Mouse (Mus musculus): Measurements from ENCODE around the gene Gm8356. TPM values are rescaled to one million over a fixed set of nuclear protein-coding genes. Genes with fewer than 3 reads are reported as not detected.
"Not testable (repeated sequence)": the region's sequence is repeated elsewhere in the genome, so short reads cannot be mapped to it uniquely, and the experiment has no call there.

Gm8356 gene
- not detected in 2 replicates for polyA plus RNA-seq (2011; ENCODE audit: insufficient read length, low read depth, missing spikeins)

- H3K27ac ChIP-seq (ENCODE audit: insufficient read depth, low read length); H3K4me3 ChIP-seq (ENCODE audit: insufficient read depth, low read length); H3K4me1 ChIP-seq (ENCODE audit: control insufficient read depth, insufficient read depth, low read length): not testable (repeated sequence)
These were observed at the start of gene Gm8356 for GRCm38 (mm10) chr14:6537190-6537589. Gene Gm8356, minus strand, starts transcription at chr14:6537290.

GRCm38 (mm10) chr14:6486331-6486730 lies 50.8 kb downstream of the Gm8356 start:
- H3K4me3 ChIP-seq (ENCODE audit: insufficient read depth, low read length); H3K27ac ChIP-seq (ENCODE audit: insufficient read depth, low read length); H3K4me1 ChIP-seq (ENCODE audit: control insufficient read depth, insufficient read depth, low read length): not testable (repeated sequence)

DNA sequence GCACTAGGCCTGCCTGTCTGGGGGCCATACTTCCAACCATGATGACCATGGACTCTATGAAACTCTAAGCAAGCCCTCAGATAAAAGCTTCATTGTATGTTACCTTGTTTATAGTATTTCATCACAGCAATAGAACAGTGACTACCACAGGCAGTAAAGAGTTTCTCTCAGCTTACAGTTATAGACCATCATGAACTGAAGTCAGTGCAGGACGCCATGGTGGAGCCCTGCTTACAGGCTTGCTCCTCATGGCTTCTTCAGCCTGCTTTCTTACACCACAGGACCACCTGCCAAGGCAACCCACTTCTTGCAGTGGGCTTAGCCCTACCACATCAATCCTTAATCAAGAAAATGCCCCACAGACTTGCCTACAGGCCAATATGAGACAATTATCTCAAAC lies 51.5 kb downstream of the Gm8356 start:
- not testable (repeated sequence) for H3K27ac ChIP-seq (ENCODE audit: insufficient read depth, low read length); H3K4me1 ChIP-seq (ENCODE audit: control insufficient read depth, insufficient read depth, low read length); H3K4me3 ChIP-seq (ENCODE audit: insufficient read depth, low read length)

- not testable (repeated sequence) for H3K4me3 ChIP-seq (ENCODE audit: insufficient read depth, low read length); H3K4me1 ChIP-seq (ENCODE audit: control insufficient read depth, insufficient read depth, low read length); H3K27ac ChIP-seq (ENCODE audit: insufficient read depth, low read length)
These were observed 55.0 kb downstream of the Gm8356 start for GRCm38 (mm10) chr14:6482126-6482525.

Other genes with a start within 250 kb of the Gm8356 start
- not detected in 2 replicates for gene Gm21103, start 232.4 kb downstream of the Gm8356 start, polyA plus RNA-seq (2011; ENCODE audit: insufficient read length, low read depth, missing spikeins)
- gene Gm3618, start 193.6 kb downstream of the Gm8356 start, polyA plus RNA-seq (2011; ENCODE audit: insufficient read length, low read depth, missing spikeins), result not detected in 2 replicates
- not detected in 2 replicates for gene Gm16440, start 147.0 kb downstream of the Gm8356 start, polyA plus RNA-seq (2011; ENCODE audit: insufficient read length, low read depth, missing spikeins)
- gene Gm3591, start 124.8 kb downstream of the Gm8356 start, polyA plus RNA-seq (2011; ENCODE audit: insufficient read length, low read depth, missing spikeins), result not detected in 2 replicates
- gene Gm3594, start 92.7 kb downstream of the Gm8356 start, polyA plus RNA-seq (2011; ENCODE audit: insufficient read length, low read depth, missing spikeins), result not detected in 2 replicates
- gene Gm3629, start 53.3 kb upstream of the Gm8356 start, polyA plus RNA-seq (2011; ENCODE audit: insufficient read length, low read depth, missing spikeins), result 0.44 TPM in 1 of 2 replicates, not detected in the other
- not detected in 2 replicates for gene Gm3460, start 85.1 kb upstream of the Gm8356 start, polyA plus RNA-seq (2011; ENCODE audit: insufficient read length, low read depth, missing spikeins)
- gene Gm10251, start 146.9 kb upstream of the Gm8356 start, polyA plus RNA-seq (2011; ENCODE audit: insufficient read length, low read depth, missing spikeins), result not detected in 2 replicates
- not detected in 2 replicates for gene Gm8050, start 183.0 kb upstream of the Gm8356 start, polyA plus RNA-seq (2011; ENCODE audit: insufficient read length, low read depth, missing spikeins)
- gene Gm3636, start 205.0 kb upstream of the Gm8356 start, polyA plus RNA-seq (2011; ENCODE audit: insufficient read length, low read depth, missing spikeins), result 3.5 and 3.7 TPM in 2 replicates
- not detected in 2 replicates for gene Gm8362, start 237.1 kb upstream of the Gm8356 start, polyA plus RNA-seq (2011; ENCODE audit: insufficient read length, low read depth, missing spikeins)